23 mouse cellular contexts compared by ENCODE assay signal in the genomic region with DNA sequence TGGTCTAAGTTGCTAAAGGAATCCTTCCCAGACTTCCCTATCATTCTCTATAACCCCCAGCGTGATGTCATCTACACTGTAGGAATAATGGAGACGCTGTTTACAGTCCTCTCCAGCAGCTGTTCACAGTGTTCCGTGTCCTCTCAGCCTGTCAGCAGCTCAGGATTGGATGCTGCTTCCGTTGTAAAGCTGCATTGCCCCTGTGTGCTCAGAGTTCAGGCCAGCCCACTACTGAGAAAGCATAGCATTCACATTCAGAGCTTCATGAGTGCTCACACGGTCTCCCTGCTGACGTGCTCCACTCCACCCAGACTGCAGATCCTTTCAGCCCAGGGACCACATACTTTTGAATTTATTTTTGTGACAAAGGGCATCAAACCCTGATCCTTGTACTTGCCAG. TPM values are rescaled to one million over a fixed set of nuclear protein-coding genes. Genes with fewer than 3 reads are reported as not detected.
DNase-seq lines count a peak whose midpoint lies in the region; ATAC-seq and TF ChIP-seq lines count a peak whose summit lies in the region.
"Had no signal": no experiment of that assay in that cellular context is flagged by ENCODE, and none has a peak within 500 bp of the region (broad histone marks: within the 10 kb centered on the region; RNA-seq: fewer than 3 reads in every experiment).

No protein-coding gene starts in this region.

- DNase-seq in heart, embryonic 10.5 days (ENCODE audit: low spot score) = peak; percentile 82
- no peak for DNase-seq in heart, postnatal 25 days (ENCODE audit: low spot score)
- peak; percentile 9 for DNase-seq in heart, postnatal 0 days (ENCODE audit: low spot score)
- DNase-seq in heart, adult 9 months (ENCODE audit: low spot score in 2 of 2) = no peak
- DNase-seq in lung, postnatal 25 days (ENCODE audit: low spot score) = peak; percentile 7
- DNase-seq in lung, postnatal 10 days = no peak
- DNase-seq: adrenal gland, postnatal 14 days; cerebellum, adult 18-20 months; cerebellum, adult 9-11 months; cerebellum, postnatal 36 days; gastrocnemius, postnatal 10 days; heart, adult 2 months; heart, postnatal 14 days had no signal

- no peak for TF ChIP-seq CTCF in heart, postnatal 0 days (IDR thresholded peaks at IDR 0.05; ENCODE audit: low read depth)

- H3K4me2 ChIP-seq in heart, postnatal 0 days (ENCODE audit: low read depth, low read length) = no peak overlapping the region
- H3K4me2 ChIP-seq: embryonic facial prominence, embryonic 15.5 days; forebrain, embryonic 15.5 days; hindbrain, embryonic 12.5 days had no signal

- intact Hi-C loops in heart, postnatal 25 days (cut with DNase I) = no loop called here

- peaks cover 28% of the 10 kb centered on the region; the same call in 1 of the 2 replicates for H3K36me3 ChIP-seq in heart, embryonic 10.5 days
- H3K36me3 ChIP-seq in heart, postnatal 0 days (replicated peaks; ENCODE audit: control insufficient read depth, insufficient read depth, low read length) = peaks cover 33% of the 10 kb centered on the region

- H3K9ac ChIP-seq in heart, postnatal 0 days (replicated peaks; ENCODE audit: low read depth, low read length) = no peak overlapping the region
- H3K9ac ChIP-seq: embryonic facial prominence, embryonic 15.5 days; forebrain, embryonic 15.5 days; hindbrain, embryonic 12.5 days had no signal

- no peak overlapping the region for H3K4me3 ChIP-seq in heart, embryonic 10.5 days
- no peak overlapping the region for H3K4me3 ChIP-seq in heart, postnatal 0 days (ENCODE audit: low read depth, low read length)
- H3K4me3 ChIP-seq: embryonic facial prominence, embryonic 15.5 days; erythroblast, embryonic 14.5 days; forebrain, embryonic 15.5 days; heart, adult 2 months; hindbrain, embryonic 12.5 days had no signal

- H3K4me1 ChIP-seq in heart, embryonic 10.5 days = no peaks in the 10 kb centered on the region
- no peaks in the 10 kb centered on the region for H3K4me1 ChIP-seq in heart, postnatal 0 days (ENCODE audit: control insufficient read depth, insufficient read depth)
- H3K4me1 ChIP-seq: embryonic facial prominence, embryonic 15.5 days; forebrain, embryonic 15.5 days; hindbrain, embryonic 12.5 days had no signal

- H3K27me3 ChIP-seq in heart, embryonic 10.5 days (ENCODE audit: insufficient read depth, poor library complexity, severe bottlenecking) = no peaks in the 10 kb centered on the region
- H3K27me3 ChIP-seq in heart, postnatal 0 days (ENCODE audit: control insufficient read depth, insufficient read depth, low read length) = no peaks in the 10 kb centered on the region
- H3K27me3 ChIP-seq: CH12.LX; embryonic facial prominence, embryonic 15.5 days; forebrain, embryonic 15.5 days; hindbrain, embryonic 12.5 days; Patski had no signal

- 58% methylated on average over 6 of the region's 6 CpGs for WGBS in heart, embryonic 10.5 days
- WGBS in heart, postnatal 0 days = 37% methylated on average over 6 of the region's 6 CpGs

- no peaks in the 10 kb centered on the region for H3K9me3 ChIP-seq in heart, embryonic 10.5 days
- H3K9me3 ChIP-seq in heart, postnatal 0 days (replicated peaks; ENCODE audit: control insufficient read depth, low read length) = no peaks in the 10 kb centered on the region
- H3K9me3 ChIP-seq: embryonic facial prominence, embryonic 15.5 days; forebrain, embryonic 15.5 days; hindbrain, embryonic 12.5 days had no signal

- H3K27ac ChIP-seq in heart, embryonic 10.5 days = no peak overlapping the region
- no peak overlapping the region for H3K27ac ChIP-seq in heart, postnatal 0 days (ENCODE audit: low read depth)
- H3K27ac ChIP-seq: embryonic facial prominence, embryonic 15.5 days; forebrain, embryonic 15.5 days; heart, adult 2 months; hindbrain, embryonic 12.5 days had no signal

- TF ChIP-seq EP300 in heart, postnatal 0 days (IDR thresholded peaks at IDR 0.05; ENCODE audit: low read depth) = no peak

- peak; percentile 68 for ATAC-seq in heart, postnatal 0 days (ENCODE audit: insufficient read depth, low read depth)
- ATAC-seq: activated CD4-positive, CD25-positive, alpha-beta regulatory T cell, adult 4 months; forebrain, embryonic 15.5 days; hindbrain, embryonic 16.5 days; inflammation-experienced regulatory T-cells, adult 6 months; intestine, postnatal 0 days; Patski had no signal

RNA-seq across cellular contexts. Expression of a gene that starts 59.1 kb away (rescaled TPM):
- polyA plus RNA-seq in heart, embryonic 10.5 days (2016; fragmentation: Nextera tagmentation; extraction: Ambion mirVana) = 32.7 and 35.3 TPM in 2 replicates
- total RNA-seq in heart, postnatal 25 days (2021) = 10 to 100 TPM; 21.7 to 22.1 TPM
- total RNA-seq in heart, postnatal 0 days (2014; rRNA removed; ENCODE audit: low replicate concordance) = 21.0 and 21.4 TPM in 2 replicates
- polyA plus RNA-seq in heart, postnatal 0 days (2015; fragmentation: Nextera tagmentation; extraction: Ambion mirVana) = 15.9 and 16.5 TPM in 2 replicates

RNA-seq across cellular contexts. Expression of a gene that starts 59.1 kb away (rescaled TPM):
- 370 and 414 TPM in 2 replicates for polyA plus RNA-seq in heart, embryonic 10.5 days (2016; fragmentation: Nextera tagmentation; extraction: Ambion mirVana)
- 100 to 1,000 TPM; 209 to 233 TPM for total RNA-seq in heart, postnatal 25 days (2021)
- total RNA-seq in heart, postnatal 0 days (2014; rRNA removed; ENCODE audit: low replicate concordance) = 273 and 367 TPM in 2 replicates
- 440 and 486 TPM in 2 replicates for polyA plus RNA-seq in heart, postnatal 0 days (2015; fragmentation: Nextera tagmentation; extraction: Ambion mirVana)

Comparison
In these comparisons a context has a peak if more than half of its experiments do, and no peak if none do; other contexts are left out.
1. DNase-seq: peak in heart, embryonic 10.5 days (single experiment), heart, postnatal 0 days (single experiment) and lung, postnatal 25 days (single experiment); none in heart, postnatal 25 days (single experiment), heart, adult 9 months (0 of 2) and lung, postnatal 10 days (single experiment).